Mouse (Mus musculus) C2C12 (cell line): ENCODE measurements around the gene Drd4. TPM values are rescaled to one million over a fixed set of nuclear protein-coding genes. Genes with fewer than 3 reads are reported as not detected.

Source experiments
- H3K27me3 ChIP-seq: one replicate; pipeline ENCODE4 v1.6.1; 2011; ENCODE audit not compliant: control insufficient read depth, insufficient read depth, insufficient read length
- H3K36me3 ChIP-seq: one replicate; pipeline ENCODE4 v1.6.1; 2011; ENCODE audit not compliant: control insufficient read depth, insufficient read depth
- H3K4me3 ChIP-seq: one replicate; pipeline ENCODE4 v1.5.1; 2011; ENCODE audit warnings: mild to moderate bottlenecking, control low read depth; ENCODE audit not compliant: poor library complexity, insufficient read depth, severe bottlenecking
- H3K79me2 ChIP-seq: one replicate; pipeline ENCODE4 v1.6.1; 2011; ENCODE audit not compliant: control insufficient read depth, insufficient read depth
- H3K79me3 ChIP-seq: one replicate; pipeline ENCODE4 v1.6.1; 2011; ENCODE audit warnings: low read depth, control low read depth
- H3ac ChIP-seq: one replicate; pipeline ENCODE3; 2011; ENCODE audit warnings: low read depth; ENCODE audit not compliant: control insufficient read depth, insufficient read length
- CEBPB ChIP-seq: IDR thresholded peaks from one replicate; pipeline ENCODE4 v1.6.1; 2011; ENCODE audit warnings: low read depth, mild to moderate bottlenecking, control low read depth, moderate library complexity
- CTCF ChIP-seq: IDR thresholded peaks from one replicate; pipeline ENCODE4 v1.5.1; 2011; ENCODE audit not compliant: control insufficient read depth, insufficient read depth, insufficient read length
- FOSL1 ChIP-seq: IDR thresholded peaks from one replicate; pipeline ENCODE4 v1.8.0; 2011; ENCODE audit warnings: mild to moderate bottlenecking, low read length; ENCODE audit not compliant: poor library complexity, insufficient read depth, severe bottlenecking
- MAX ChIP-seq: IDR thresholded peaks from one replicate; pipeline ENCODE4 v1.6.1; 2011; ENCODE audit warnings: mild to moderate bottlenecking, control low read depth
- MYOD1 ChIP-seq: IDR thresholded peaks from one replicate; pipeline ENCODE4 v1.6.1; 2011; ENCODE audit warnings: low read depth; ENCODE audit not compliant: control insufficient read depth, insufficient read length
- MYOG ChIP-seq: IDR thresholded peaks from one replicate; pipeline ENCODE4 v1.6.1; 2011; ENCODE audit not compliant: control insufficient read depth, insufficient read length; ENCODE audit errors: extremely low read depth
- USF1 ChIP-seq: IDR thresholded peaks from one replicate; pipeline ENCODE4 v1.6.1; 2011; ENCODE audit warnings: low read depth, mild to moderate bottlenecking, control low read depth, moderate library complexity
- polyA plus RNA-seq: library from polyadenylated mRNA; unstranded; fragments of >200 nt; fragmentation: generic; extraction: Trizol; gene quantifications from one replicate; pipeline ENCODE4 v1.2.1, GENCODE M21; 2012; ENCODE audit warnings: missing spikeins

Drd4 gene
- polyA plus RNA-seq, 1 experiment, result 0.01 TPM

DNA sequence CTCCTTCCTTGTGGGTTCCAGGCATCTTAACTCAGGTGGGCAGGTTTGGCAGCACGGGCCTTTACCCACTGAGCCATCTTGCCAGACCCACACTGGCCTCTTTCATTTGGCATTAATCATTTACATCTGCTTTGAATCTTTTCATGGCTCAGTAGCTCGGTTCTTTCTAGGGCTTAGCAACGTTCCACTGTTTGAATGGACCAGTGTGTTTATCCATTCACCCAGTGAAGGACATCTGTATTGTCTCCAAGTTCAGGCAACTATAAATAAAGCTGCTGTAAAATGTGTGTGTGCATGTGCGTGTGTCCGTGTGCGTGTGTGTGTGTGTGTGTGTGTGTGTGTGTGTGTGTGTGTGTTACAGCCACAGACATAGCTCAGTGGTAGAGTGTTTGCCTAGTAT is 10.4 kb upstream of the Drd4 start:
- no peak for TF ChIP-seq FOSL1
- no peak for TF ChIP-seq MYOD1
- no peak for TF ChIP-seq CEBPB
- no peak for TF ChIP-seq CTCF
- Histone ChIP-seq H3K79me2 (no peaks in the 10 kb centered on the region), H3K79me3 (no peaks in the 10 kb centered on the region), H3ac (no peak overlapping the region), H3K36me3 (no peaks in the 10 kb centered on the region), H3K27me3 (no peaks in the 10 kb centered on the region), H3K4me3 (no peak overlapping the region)

- Histone ChIP-seq H3K36me3 (no peaks in the 10 kb centered on the region), H3ac (no peak overlapping the region), H3K27me3 (no peaks in the 10 kb centered on the region), H3K79me2 (no peaks in the 10 kb centered on the region), H3K4me3 (no peak overlapping the region), H3K79me3 (no peaks in the 10 kb centered on the region)
- TF ChIP-seq CTCF (no peak), CEBPB (no peak), FOSL1 (no peak)
Observed at GRCm38 (mm10) chr7:141282756-141283155, 9.1 kb upstream of the Drd4 start.

DNA sequence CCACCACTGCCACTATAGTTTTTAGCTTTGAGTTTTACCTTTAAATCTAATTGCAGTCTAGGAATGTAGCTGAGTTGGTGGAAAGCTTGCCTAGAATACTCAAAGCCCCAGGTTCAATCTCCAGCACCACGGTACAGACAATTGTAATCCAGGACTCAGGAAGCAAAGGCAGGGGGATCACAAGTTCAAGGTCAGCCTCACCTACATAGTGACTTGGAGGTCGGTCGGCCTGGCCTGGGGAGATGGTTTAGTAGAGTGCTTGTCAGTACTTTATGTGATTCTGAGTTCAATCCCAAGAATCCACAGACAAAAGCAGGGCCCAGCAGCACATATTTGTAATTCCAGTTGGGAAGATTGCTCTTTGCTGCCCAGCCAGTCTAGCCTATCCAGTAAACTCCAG is 3.8 kb upstream of the Drd4 start:
- H3K79me2 ChIP-seq, result no peaks in the 10 kb centered on the region
- no peaks in the 10 kb centered on the region for H3K36me3 ChIP-seq
- no peak for TF ChIP-seq USF1
- no peak for TF ChIP-seq CTCF
- TF ChIP-seq CEBPB, result no peak
- no peak for TF ChIP-seq MYOD1
- TF ChIP-seq MYOG, result no peak
- no peak for TF ChIP-seq MAX
- no peak for TF ChIP-seq FOSL1
- H3K27me3 ChIP-seq, result peaks cover 7% of the 10 kb centered on the region
- H3ac ChIP-seq, result no peak overlapping the region
- no peak overlapping the region for H3K4me3 ChIP-seq
- no peaks in the 10 kb centered on the region for H3K79me3 ChIP-seq

- Histone ChIP-seq H3K27me3 (peaks cover 22% of the 10 kb centered on the region), H3ac (no peak overlapping the region)
Observed at GRCm38 (mm10) chr7:141292583-141293388, 980 bp downstream of the Drd4 start.

GRCm38 (mm10) chr7:141293852-141294471 is 2.2 kb downstream of the Drd4 start:
- Histone ChIP-seq H3K79me2 (no peaks in the 10 kb centered on the region), H3K4me3 (no peak overlapping the region), H3ac (no peak overlapping the region), H3K36me3 (no peaks in the 10 kb centered on the region), H3K27me3 (peaks cover 22% of the 10 kb centered on the region), H3K79me3 (no peaks in the 10 kb centered on the region)
- TF ChIP-seq MAX (no peak), MYOD1 (no peak), USF1 (no peak), FOSL1 (no peak), CEBPB (no peak)

More at GRCm38 (mm10) chr7:141292583-141293388, 980 bp downstream of the Drd4 start:
- no peaks in the 10 kb centered on the region for H3K79me2 ChIP-seq
- TF ChIP-seq MYOG, result no peak
- no peak for TF ChIP-seq USF1
- no peak for TF ChIP-seq CEBPB
- no peak for TF ChIP-seq FOSL1
- no peak for TF ChIP-seq CTCF
- TF ChIP-seq MAX, result no peak
- no peak for TF ChIP-seq MYOD1
- no peaks in the 10 kb centered on the region for H3K79me3 ChIP-seq
- H3K4me3 ChIP-seq, result no peak overlapping the region
- no peaks in the 10 kb centered on the region for H3K36me3 ChIP-seq

GRCm38 (mm10) chr7:141294479-141294878 is 2.7 kb downstream of the Drd4 start:
- H3K79me2 ChIP-seq, result no peaks in the 10 kb centered on the region
- H3K36me3 ChIP-seq, result no peaks in the 10 kb centered on the region
- TF ChIP-seq CEBPB (no peak), MYOG (no peak), USF1 (no peak), FOSL1 (no peak)
- H3ac ChIP-seq, result no peak overlapping the region
- H3K27me3 ChIP-seq, result peaks cover 22% of the 10 kb centered on the region
- no peak overlapping the region for H3K4me3 ChIP-seq
- no peaks in the 10 kb centered on the region for H3K79me3 ChIP-seq
